Mouse (Mus musculus) regulatory T cell (primary cell): ENCODE measurements around the gene Pf4.

ENCODE experiments used
- in situ Hi-C: fragments of 300-600 bp; cut with MboI, MseI; formaldehyde crosslinking; loops from one replicate; pipeline ENCODE4 v1.15.1; 2025; ENCODE audit warnings: high pct_unique_total_duplicates

Gene Pf4

GRCm38 (mm10) chr5:90771880-90772653, at the start of gene Pf4:
Gene Pf4, plus strand, starts transcription at chr5:90772435.
- in situ Hi-C loops: no loop called here

GRCm38 (mm10) chr5:90722656-90723055, 49.6 kb upstream of the Pf4 start:
- in situ Hi-C loops: no loop called here

DNA sequence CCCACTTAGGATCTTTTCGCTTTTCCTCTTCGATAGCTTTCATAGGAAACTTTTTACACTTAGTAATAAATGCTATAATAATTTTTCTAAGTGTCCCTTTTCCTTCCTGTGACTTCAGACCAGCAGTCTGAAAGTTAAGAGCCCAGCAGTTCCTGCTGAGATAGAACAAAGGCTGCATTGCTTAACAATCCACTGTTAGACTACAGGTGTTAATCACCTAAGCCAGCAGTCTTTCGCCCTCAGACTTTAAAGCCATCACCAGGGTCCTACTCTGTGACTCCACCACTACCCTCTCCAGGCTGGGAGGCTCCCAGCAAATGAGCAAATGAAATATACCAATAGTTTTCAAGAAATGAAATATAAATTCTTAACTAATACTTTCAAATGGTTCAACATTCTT, 44.0 kb upstream of the Pf4 start:
- in situ Hi-C loops: no loop called here

DNA sequence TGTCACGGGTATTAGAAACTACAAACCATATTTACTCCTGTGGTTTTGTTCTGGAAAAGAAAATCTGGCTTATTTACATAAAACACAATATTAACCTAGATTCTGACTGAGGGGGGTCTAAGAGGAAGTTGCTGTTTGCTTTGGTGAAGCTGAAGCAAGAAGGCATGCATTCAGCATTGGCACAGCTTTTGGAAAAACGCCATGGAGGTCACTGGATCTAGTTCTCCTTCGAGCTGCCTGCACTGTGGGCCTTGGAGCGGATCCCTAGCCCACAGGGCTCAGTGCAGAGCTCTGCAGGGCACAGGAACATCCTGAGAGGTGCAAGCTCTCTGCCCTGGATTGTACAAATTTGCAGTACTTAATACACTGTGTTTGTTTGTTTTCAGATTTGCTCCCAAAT, 40.8 kb upstream of the Pf4 start:
- in situ Hi-C loops: no loop called here

DNA sequence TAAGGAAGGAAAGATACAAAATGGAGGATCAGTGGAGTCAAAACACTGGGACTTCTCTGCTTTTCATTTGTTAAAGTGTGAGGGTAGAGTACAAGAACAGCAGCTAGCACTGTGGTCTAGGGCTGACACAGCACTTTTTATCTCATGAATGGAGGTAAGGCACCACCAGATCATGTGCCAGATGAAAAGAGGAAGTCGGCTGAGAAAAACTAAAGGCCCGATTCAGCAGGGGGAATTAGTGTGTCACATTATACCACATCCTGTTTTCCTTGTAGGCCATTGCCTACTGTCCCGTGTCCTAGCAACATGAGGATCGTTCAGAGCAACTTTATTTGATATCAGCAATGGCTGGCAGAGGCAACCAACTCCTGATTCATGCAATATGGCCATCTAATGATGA, 30.2 kb upstream of the Pf4 start:
- in situ Hi-C loops: no loop called here

- in situ Hi-C loops: no loop called here
Observed at GRCm38 (mm10) chr5:90753934-90754333, 18.3 kb upstream of the Pf4 start.

DNA sequence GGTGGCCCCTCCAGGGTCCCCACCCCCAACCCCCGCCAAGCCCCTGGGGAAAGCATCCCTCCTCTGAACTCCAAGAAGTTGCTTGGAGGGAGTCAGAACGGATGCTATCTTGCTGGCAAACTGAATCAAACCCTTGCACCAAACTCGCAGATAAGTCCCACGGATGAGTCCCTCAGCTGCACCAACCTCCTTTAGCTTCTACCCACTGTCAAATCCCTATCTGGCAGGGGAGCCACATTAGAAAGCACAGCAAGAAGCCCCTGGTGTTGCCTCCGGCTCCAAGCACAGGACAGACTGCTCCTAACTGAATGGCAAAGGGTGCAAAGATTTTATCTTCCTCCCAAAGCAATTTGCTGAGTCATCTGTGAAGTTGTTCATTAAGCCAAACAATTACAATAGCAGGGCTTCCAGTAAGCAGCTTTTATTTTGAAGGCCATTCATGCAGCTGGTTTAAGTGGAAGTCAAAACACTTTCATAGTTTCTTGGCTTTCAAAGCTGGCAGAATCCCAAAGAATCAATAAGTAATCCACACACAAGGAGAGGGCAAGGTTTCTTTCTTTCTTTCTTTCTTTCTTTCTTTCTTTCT, 14.1 kb upstream of the Pf4 start:
- in situ Hi-C loops: no loop called here

- in situ Hi-C loops: no loop called here
Observed at GRCm38 (mm10) chr5:90759077-90760065, 12.9 kb upstream of the Pf4 start, which contains the start of gene Cxcl5. Gene Cxcl5, plus strand, starts transcription at chr5:90759360.

GRCm38 (mm10) chr5:90760303-90760702, 11.9 kb upstream of the Pf4 start:
- in situ Hi-C loops: no loop called here

GRCm38 (mm10) chr5:90760844-90761243, 11.4 kb upstream of the Pf4 start:
- in situ Hi-C loops: no loop called here

GRCm38 (mm10) chr5:90761834-90762233, 10.4 kb upstream of the Pf4 start:
- in situ Hi-C loops: no loop called here

- in situ Hi-C loops: no loop called here
Observed at GRCm38 (mm10) chr5:90763912-90764665, 8.1 kb upstream of the Pf4 start.

- in situ Hi-C loops: no loop called here
Observed at GRCm38 (mm10) chr5:90765821-90766606, 6.2 kb upstream of the Pf4 start.

DNA sequence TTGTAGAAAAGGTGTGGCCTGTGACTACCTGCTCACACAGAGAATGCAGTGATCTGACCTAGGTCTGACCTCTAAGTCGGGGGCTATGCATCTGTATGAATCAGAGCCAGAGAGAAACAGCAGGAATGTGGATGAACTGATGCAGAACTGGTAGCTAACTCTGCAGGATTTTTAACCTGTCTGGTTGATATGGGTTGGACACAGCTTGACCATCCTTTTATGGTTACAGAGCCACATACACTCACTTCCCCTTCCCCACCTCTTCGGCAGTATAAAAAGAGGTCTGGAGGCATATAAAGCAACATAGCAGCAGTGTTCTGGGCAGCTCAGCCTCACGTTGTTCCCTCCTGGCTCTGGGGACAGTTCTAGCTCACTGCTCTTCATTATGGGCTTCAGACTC, 4.0 kb upstream of the Pf4 start, which contains the start of gene Ppbp:
TSS of gene Ppbp (plus strand) at position 301 of the 400 bp plus-strand sequence.
- in situ Hi-C loops: no loop called here

DNA sequence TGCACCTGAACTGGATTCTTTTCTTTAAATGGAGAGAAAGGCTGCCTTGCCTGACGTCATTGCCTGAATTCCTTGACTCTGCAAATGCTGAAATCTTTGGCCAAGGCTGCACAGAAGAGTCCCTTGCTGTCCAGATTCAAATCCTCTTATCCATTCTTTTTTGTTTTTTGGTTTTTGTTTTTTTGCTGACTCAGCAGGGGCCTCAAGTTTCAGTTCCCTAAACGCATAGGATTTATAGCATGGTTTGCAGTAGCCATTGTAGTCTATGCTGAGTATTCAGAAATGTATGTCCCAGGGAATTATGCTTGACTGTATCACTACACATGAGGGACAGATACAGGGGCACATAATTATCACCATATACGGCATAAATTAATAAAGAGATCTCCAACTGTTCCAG, 866 bp upstream of the Pf4 start:
- in situ Hi-C loops: no loop called here

- in situ Hi-C loops: no loop called here
Observed at GRCm38 (mm10) chr5:90775562-90775961, 3.3 kb downstream of the Pf4 start.

DNA sequence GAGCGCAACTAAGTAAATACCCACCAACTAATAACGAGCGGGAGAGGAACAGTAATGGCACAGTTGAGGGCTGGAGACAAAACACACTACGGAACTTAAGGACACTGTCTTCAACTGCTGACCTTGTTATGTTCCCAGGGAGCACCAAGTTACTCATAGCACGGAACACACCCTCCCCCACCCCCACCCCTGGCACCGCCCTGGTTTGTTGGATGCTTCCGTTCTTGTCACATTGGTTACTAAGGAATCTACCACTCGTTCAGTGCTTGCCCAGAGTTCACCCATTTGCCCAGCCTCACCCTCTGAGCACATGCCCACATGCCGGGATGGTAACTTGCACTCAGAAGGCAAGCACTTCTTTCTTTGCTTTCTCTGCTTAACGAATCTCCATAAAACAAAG, 5.4 kb downstream of the Pf4 start:
- in situ Hi-C loops: no loop called here

DNA sequence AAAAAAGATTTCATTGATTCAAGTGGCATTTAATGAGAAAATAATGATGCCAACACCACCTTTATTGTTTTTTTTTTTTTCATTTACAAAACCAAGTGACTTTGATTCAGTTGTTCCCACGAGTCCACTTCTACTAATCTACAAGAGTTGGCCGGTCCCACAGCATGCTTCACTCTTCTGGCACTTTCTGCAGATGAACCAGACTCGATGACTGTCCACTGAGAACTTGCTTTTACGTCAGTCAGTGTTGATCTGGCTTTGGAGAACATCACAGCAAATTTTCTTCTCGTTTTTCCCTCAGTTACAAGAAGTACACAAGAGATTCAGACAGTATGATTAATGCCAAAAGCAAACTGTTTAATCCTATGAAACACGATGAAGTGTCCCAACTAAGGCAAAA, 6.6 kb downstream of the Pf4 start:
- in situ Hi-C loops: no loop called here

DNA sequence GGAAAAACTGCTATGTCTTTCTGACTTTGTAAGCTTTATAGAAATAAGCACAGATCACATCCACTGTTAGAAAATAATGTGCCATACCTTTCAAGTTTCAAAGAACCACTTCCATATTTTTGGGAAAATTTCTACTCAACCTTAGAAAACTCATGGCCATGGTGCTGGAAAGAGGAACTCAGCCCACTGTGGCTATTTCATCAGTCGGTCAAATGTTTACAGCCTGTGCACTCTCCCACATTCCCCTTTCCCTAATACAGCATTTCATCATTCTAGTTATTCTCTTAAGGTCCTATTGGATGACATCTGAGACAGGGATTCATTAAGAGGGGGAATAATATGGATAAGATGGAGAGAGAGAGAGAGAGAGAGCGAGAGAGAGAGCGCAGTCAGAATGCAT, 11.5 kb downstream of the Pf4 start:
- in situ Hi-C loops: no loop called here
